In the genomic region with DNA sequence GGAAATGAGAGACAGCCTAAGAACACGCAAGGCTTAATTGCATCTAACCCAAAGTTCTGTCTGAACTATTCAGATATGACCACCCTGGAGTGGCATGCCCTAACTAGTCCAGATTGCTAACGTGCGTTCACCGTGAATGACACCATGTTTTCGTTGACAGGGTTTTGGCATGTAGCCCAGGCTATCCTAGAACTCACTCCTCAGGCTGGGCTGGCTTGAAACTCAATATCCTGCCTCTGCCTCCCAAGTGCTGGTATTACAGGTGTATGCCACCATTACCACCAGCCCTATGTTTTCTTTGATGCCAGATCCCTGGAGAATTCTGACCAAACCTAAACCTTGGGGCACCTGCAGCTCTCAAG, we compare ENCODE assay signal across 20 mouse cellular contexts. TPM values are rescaled to one million over a fixed set of nuclear protein-coding genes. Genes with fewer than 3 reads are reported as not detected.
DNase-seq lines count a peak whose midpoint lies in the region; ATAC-seq and TF ChIP-seq lines count a peak whose summit lies in the region.
"Had no signal": no experiment of that assay in that cellular context is flagged by ENCODE, and none has a peak within 500 bp of the region (broad histone marks: within the 10 kb centered on the region; RNA-seq: fewer than 3 reads in every experiment).

No protein-coding gene starts in this region.

- no peak overlapping the region for H3K9ac ChIP-seq in embryonic facial prominence, embryonic 15.5 days
- H3K9ac ChIP-seq: embryonic facial prominence, embryonic 12.5 days; forebrain, embryonic 13.5 days; hindbrain, embryonic 14.5 days; liver, embryonic 15.5 days; lung, embryonic 15.5 days; midbrain, embryonic 13.5 days had no signal

- H3K4me2 ChIP-seq in embryonic facial prominence, embryonic 15.5 days (replicated peaks), result no peak overlapping the region
- H3K4me2 ChIP-seq: embryonic facial prominence, embryonic 12.5 days; forebrain, embryonic 13.5 days; hindbrain, embryonic 14.5 days; liver, embryonic 15.5 days; lung, embryonic 15.5 days; midbrain, embryonic 13.5 days had no signal

- no peaks in the 10 kb centered on the region; the same call in 1 of the 2 replicates for H3K27me3 ChIP-seq in embryonic facial prominence, embryonic 15.5 days
- H3K27me3 ChIP-seq: embryonic facial prominence, embryonic 12.5 days; forebrain, embryonic 13.5 days; lung, embryonic 15.5 days; midbrain, embryonic 13.5 days had no signal

- no peak for TF ChIP-seq CTCF in layer of hippocampus, adult 2 months (conservative IDR thresholded peaks at IDR 0.05)

- intact Hi-C loops in heart, postnatal 36 days (cut with DNase I), result loop anchor here (5.0 kb wide), 1 partner anchor 83 kb away; no protein-coding TSS in a partner anchor

- WGBS in embryonic facial prominence, embryonic 15.5 days, result 62% methylated on average over 5 of the region's 5 CpGs

- H3K36me3 ChIP-seq in embryonic facial prominence, embryonic 15.5 days, result peaks cover 45% of the 10 kb centered on the region

- peaks cover 22% of the 10 kb centered on the region for H3K4me1 ChIP-seq in embryonic facial prominence, embryonic 15.5 days
- H3K4me1 ChIP-seq: liver, embryonic 15.5 days; megakaryocyte, embryonic 14.5 days had no signal

- no peak overlapping the region for H3K4me3 ChIP-seq in layer of hippocampus, adult 2 months
- H3K4me3 ChIP-seq in embryonic facial prominence, embryonic 15.5 days (replicated peaks), result no peak overlapping the region
- H3K4me3 ChIP-seq: embryonic facial prominence, embryonic 12.5 days; forebrain, embryonic 13.5 days; liver, embryonic 15.5 days; lung, embryonic 15.5 days; megakaryocyte, embryonic 14.5 days; midbrain, embryonic 13.5 days had no signal

- peak overlapping the region; percentile 79 for H3K27ac ChIP-seq in layer of hippocampus, adult 2 months
- H3K27ac ChIP-seq in embryonic facial prominence, embryonic 15.5 days (replicated peaks), result 0 out of 2 replicates have a peak overlapping the region, but pooled peaks have one; percentile 22
- H3K27ac ChIP-seq: forebrain, embryonic 13.5 days; hindbrain, embryonic 14.5 days; liver, embryonic 15.5 days; lung, embryonic 15.5 days; midbrain, embryonic 13.5 days had no signal

- peak; percentile 59 to 65 for DNase-seq in cerebellum, postnatal 14 days
- no peak for DNase-seq in cerebellum, postnatal 4 days (ENCODE audit: low spot score in 2 of 2)
- DNase-seq in heart, adult 18-20 months, result peak; percentile 39 to 40
- no peak for DNase-seq in heart, postnatal 36 days
- no peak for DNase-seq in layer of hippocampus, adult 2 months (ENCODE audit: low spot score in 2 of 2)
- no peak for DNase-seq in layer of hippocampus, postnatal 25 days (ENCODE audit: extremely low spot score in 1 of 2, low spot score in 1 of 2)
- DNase-seq in thymus, postnatal 4 days, result no peak
- DNase-seq: adrenal gland, adult 2 months; gastrocnemius, postnatal 14 days; kidney, postnatal 25 days; liver; thymus, adult 18-20 months had no signal

- no peaks in the 10 kb centered on the region for H3K9me3 ChIP-seq in embryonic facial prominence, embryonic 15.5 days (replicated peaks)
- H3K9me3 ChIP-seq: embryonic facial prominence, embryonic 12.5 days; forebrain, embryonic 13.5 days; liver, embryonic 15.5 days; lung, embryonic 15.5 days; megakaryocyte, embryonic 14.5 days; midbrain, embryonic 13.5 days had no signal

- ATAC-seq in embryonic facial prominence, embryonic 15.5 days (ENCODE audit: insufficient number of reproducible peaks, low FRiP score, low TSS enrichment, low read depth), result no peak
- ATAC-seq: forebrain, embryonic 13.5 days; midbrain, embryonic 13.5 days had no signal

RNA-seq across cellular contexts. Expression of a gene that starts 39.5 kb away (rescaled TPM):
- 10 to 100 TPM; 32.7 to 33.4 TPM for total RNA-seq in heart, adult 18-20 months (2021)
- total RNA-seq in heart, postnatal 36 days (2021), result 10 to 100 TPM; 28.6 to 37.1 TPM
- 100 to 1,000 TPM; 102 to 114 TPM for total RNA-seq in layer of hippocampus, adult 2 months (2021)
- 100 to 1,000 TPM; 114 to 119 TPM for total RNA-seq in layer of hippocampus, postnatal 25 days (2021)
- polyA plus RNA-seq in embryonic facial prominence, embryonic 15.5 days (2015; fragmentation: Nextera tagmentation; extraction: Ambion mirVana), result 150 and 157 TPM in 2 replicates

RNA-seq across cellular contexts. Expression of a gene that starts 45.0 kb away (rescaled TPM):
- total RNA-seq in heart, adult 18-20 months (2021), result 10 to 100 TPM; 86.8 to 98.2 TPM
- total RNA-seq in heart, postnatal 36 days (2021), result 10 to 100 TPM; 67.9 to 75.2 TPM
- total RNA-seq in layer of hippocampus, adult 2 months (2021), result 100 to 1,000 TPM; 226 to 239 TPM
- total RNA-seq in layer of hippocampus, postnatal 25 days (2021), result 100 to 1,000 TPM; 216 to 234 TPM
- polyA plus RNA-seq in embryonic facial prominence, embryonic 15.5 days (2015; fragmentation: Nextera tagmentation; extraction: Ambion mirVana), result 61.4 and 69.3 TPM in 2 replicates

Comparison
In these comparisons a context has a peak if more than half of its experiments do, and no peak if none do; other contexts are left out.
1. DNase-seq: peak in cerebellum, postnatal 14 days (2 of 2) and heart, adult 18-20 months (2 of 2); none in cerebellum, postnatal 4 days (0 of 2), heart, postnatal 36 days (0 of 2), layer of hippocampus, adult 2 months (0 of 2), layer of hippocampus, postnatal 25 days (0 of 2) and thymus, postnatal 4 days (single experiment).